Mouse (Mus musculus) E14TG2a.4 (cell line): ENCODE results near the gene Rin2.

ENCODE experiments used
- H3K27me3 ChIP-seq: 2 replicates; pipeline ENCODE4 v1.6.1; 2014; ENCODE audit warnings: low read length, control low read depth; ENCODE audit not compliant: insufficient read depth
- H3K36me3 ChIP-seq: 2 replicates; pipeline ENCODE4 v1.6.1; 2014; ENCODE audit warnings: low read length, control low read depth; ENCODE audit not compliant: insufficient read depth
- H3K4me1 ChIP-seq: replicated peaks from 2 replicates; pipeline ENCODE4 v1.6.1; 2014; ENCODE audit warnings: low read depth, low read length, control low read depth
- H3K4me3 ChIP-seq: replicated peaks from 2 replicates; pipeline ENCODE4 v1.5.1; 2014; ENCODE audit warnings: mild to moderate bottlenecking, low read length
- H3K9me3 ChIP-seq: 2 replicates; pipeline ENCODE4 v1.6.1; 2014; ENCODE audit warnings: low read length, control low read depth
- CTCF ChIP-seq: conservative IDR thresholded peaks from 2 replicates; pipeline ENCODE4 v1.5.1; 2014; ENCODE audit warnings: low read length
- NANOG ChIP-seq: IDR thresholded peaks from 2 replicates; pipeline ENCODE4 v1.6.1; 2014; ENCODE audit warnings: borderline replicate concordance, low read length, mixed read lengths
- POU5F1 ChIP-seq: IDR thresholded peaks from 2 replicates; pipeline ENCODE4 v1.6.1; 2014; ENCODE audit warnings: low read length, borderline replicate concordance

Gene Rin2

DNA sequence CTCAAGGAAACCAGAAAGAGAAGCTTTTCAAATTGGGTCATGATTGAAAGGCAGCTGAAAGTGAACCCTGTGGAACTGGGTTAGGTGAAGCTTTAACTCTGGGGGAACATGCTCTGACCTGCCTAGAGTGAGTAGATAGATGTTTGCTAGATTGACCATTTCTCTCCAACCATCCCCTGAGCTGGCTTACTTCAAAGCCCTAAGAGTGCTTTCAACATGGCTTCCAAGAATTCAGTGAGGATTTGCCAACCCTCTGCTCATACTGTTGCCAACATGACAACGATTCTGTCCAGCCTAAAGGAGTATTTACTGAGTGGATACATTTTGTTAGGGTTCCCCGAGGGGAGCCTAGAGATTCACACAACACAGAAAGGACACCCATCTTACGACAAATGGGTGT lies 155.4 kb downstream of the Rin2 start:
- H3K4me3 ChIP-seq = no peak overlapping the region
- H3K9me3 ChIP-seq = no peaks in the 10 kb centered on the region
- peaks cover 18% of the 10 kb centered on the region for H3K4me1 ChIP-seq
- H3K36me3 ChIP-seq = no peaks in the 10 kb centered on the region
- H3K27me3 ChIP-seq = no peaks in the 10 kb centered on the region
- no peak for TF ChIP-seq POU5F1
- no peak for TF ChIP-seq NANOG
- TF ChIP-seq CTCF = no peak

DNA sequence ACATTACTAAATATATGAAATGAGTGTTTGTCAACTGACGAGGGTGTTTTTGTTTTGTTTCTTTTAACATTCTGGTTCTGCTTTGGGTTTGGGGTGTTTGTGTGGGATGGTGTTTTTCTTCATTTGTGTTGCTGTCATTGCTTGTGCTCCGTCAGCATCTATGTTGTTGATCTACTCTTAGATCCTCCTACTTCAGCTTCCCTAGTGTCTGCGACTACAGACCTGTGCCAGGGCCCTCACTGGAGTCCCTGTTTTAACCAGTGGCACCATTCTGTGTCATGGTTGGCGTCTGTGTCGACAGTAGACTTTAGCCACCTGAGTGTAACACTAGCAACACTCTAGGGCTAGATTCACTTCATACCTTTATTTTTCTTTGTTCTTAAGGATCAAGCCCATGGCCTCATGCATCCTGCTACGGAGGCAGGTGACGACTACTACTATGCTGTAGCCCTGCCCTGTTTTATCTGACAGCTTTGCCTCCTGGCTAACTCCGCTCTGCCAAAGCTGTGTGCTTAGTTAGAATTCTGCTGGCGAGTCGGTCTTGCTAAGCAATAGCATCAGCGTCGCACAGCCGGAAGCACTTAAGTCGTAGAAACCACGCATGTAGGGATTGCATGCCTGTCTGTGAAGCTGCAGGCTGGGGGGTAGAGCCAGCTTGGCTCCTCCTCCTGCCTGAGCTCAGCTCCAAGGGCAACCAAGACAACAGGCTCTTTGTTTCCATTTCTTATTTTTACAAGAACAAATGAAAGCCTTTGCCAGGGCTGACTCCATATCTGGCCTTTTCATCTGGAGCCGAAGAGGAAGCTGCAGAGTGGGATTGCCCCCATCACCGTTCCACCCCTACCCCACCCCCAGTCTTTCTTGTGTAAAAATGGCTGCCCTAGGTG lies 157.2 kb downstream of the Rin2 start:
- peaks cover 20% of the 10 kb centered on the region for H3K4me1 ChIP-seq
- no peaks in the 10 kb centered on the region for H3K36me3 ChIP-seq
- TF ChIP-seq CTCF = no peak
- TF ChIP-seq POU5F1 = no peak
- TF ChIP-seq NANOG = no peak
- no peaks in the 10 kb centered on the region for H3K27me3 ChIP-seq
- no peak overlapping the region for H3K4me3 ChIP-seq
- H3K9me3 ChIP-seq = no peaks in the 10 kb centered on the region

DNA sequence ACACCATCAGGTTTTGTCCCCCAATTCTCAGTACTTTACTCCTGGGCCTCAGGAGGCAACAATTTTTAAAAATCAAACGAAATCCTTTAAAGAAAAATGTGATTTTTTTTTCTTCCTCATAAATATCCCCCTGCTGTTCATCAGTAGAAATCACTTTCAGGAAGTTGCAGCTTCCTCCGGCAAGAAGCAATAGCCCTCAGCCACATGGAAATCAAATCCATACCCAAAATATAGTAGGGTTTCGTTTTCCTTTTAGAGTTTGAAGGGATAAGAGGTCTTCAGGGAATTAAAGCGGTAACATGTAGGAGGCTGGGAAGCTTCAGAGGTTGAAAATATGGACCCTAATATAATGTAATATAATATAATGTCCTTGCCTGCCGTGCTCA lies 157.8 kb downstream of the Rin2 start:
- no peak for TF ChIP-seq POU5F1
- no peak for TF ChIP-seq CTCF
- no peak for TF ChIP-seq NANOG
- no peaks in the 10 kb centered on the region for H3K9me3 ChIP-seq
- H3K27me3 ChIP-seq = no peaks in the 10 kb centered on the region
- H3K36me3 ChIP-seq = no peaks in the 10 kb centered on the region
- H3K4me1 ChIP-seq = peaks cover 20% of the 10 kb centered on the region
- H3K4me3 ChIP-seq = no peak overlapping the region

DNA sequence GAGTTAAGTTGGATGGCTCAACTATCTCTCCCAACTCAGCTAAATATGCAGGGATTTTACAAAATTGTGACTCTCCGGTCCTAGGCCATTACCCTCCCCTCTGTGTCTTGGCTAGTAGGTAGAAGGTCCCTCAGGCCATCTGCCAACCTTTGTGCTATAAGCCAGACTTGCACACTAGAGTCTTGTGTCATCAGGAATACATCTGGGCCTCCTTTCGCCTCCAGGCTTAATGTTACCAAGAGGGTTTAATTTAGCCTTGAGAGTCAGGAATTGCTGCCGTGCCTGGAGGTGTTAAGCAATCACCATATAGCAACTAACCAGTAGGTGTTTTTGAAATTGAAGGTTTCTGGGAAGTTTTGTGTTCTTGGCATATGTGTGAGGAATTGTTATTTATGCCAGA lies 158.3 kb downstream of the Rin2 start:
- H3K27me3 ChIP-seq = no peaks in the 10 kb centered on the region
- H3K9me3 ChIP-seq = no peaks in the 10 kb centered on the region
- no peak overlapping the region for H3K4me3 ChIP-seq
- H3K36me3 ChIP-seq = no peaks in the 10 kb centered on the region
- H3K4me1 ChIP-seq = peaks cover 20% of the 10 kb centered on the region
- TF ChIP-seq POU5F1 = no peak
- TF ChIP-seq NANOG = no peak
- TF ChIP-seq CTCF = no peak

DNA sequence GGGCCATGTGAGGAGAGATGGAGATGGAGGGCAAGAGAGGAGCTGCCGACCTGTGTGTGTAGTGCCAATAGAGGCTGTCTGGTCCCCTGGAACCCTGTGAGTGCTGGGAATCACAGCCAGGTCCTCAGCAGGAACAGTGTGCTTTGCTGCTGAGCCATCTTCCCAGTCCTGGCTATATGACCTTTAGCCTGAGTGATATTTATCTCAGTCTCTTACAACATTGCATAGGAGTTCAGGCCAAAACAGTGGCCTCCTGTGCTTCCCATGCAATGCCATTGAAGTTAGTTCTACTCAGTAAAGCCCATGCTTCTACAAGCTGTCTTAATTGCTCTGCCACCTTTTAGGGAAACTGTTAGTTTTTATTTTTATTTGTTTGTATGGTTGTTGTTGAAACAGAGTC lies 160.9 kb downstream of the Rin2 start:
- TF ChIP-seq NANOG (no peak), POU5F1 (no peak), CTCF (no peak)
- Histone ChIP-seq H3K36me3 (no peaks in the 10 kb centered on the region), H3K27me3 (no peaks in the 10 kb centered on the region), H3K4me3 (no peak overlapping the region), H3K9me3 (no peaks in the 10 kb centered on the region), H3K4me1 (peaks cover 20% of the 10 kb centered on the region)

DNA sequence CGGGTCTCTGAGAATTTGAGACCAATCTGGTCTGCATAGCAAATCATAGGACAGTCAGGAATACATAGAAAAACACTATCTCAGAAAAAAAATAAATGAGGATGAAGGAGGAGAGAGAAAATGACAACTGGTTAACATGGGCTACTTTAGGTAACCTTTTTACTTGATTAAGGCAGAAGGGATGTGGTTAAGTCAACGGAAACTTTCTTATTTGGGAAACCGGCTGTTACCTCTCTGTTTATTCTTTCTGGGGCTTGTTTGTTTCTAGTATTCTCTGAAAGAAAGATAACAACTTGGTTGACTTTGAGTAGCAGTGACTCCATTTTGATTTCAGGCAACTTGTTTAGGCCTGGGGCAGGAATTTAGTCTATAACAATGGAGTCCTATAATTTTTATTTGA lies 163.7 kb downstream of the Rin2 start:
- H3K9me3 ChIP-seq = no peaks in the 10 kb centered on the region
- no peak for TF ChIP-seq CTCF
- no peak for TF ChIP-seq POU5F1
- TF ChIP-seq NANOG = no peak

DNA sequence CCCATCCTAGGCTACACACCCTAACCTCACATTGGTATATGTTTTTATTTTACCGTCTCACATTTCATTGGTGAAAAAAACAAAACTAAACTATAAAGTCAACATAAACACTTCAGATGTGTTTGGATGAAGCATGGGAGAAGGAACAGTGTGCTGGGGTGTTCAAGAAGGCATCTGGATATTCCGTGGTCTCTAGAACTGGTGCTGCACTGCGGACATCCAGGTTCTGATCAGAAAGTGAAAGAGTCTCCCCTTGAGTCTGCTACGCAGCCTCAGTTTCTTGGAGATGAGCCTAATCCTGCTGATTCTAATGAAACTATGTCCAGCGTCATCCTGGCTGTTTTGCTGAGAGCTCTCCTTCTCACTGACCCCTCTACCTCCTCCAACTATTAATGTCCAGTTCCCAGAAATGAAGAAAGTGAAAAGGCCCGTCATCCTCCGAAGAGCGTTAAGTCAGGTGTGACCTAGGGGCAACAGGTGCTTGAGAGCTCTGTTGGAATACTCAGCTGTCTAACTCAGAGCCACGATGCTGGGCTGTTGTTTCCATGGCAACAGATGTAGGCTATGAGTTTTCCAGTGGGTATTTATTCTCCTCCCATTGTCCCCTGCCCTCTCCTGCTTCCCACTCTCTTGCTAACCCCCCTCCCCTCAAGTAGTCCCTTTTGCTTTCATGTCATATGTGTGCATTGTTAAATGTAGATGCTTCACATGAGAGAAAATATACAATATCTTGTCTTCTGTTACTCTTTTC lies 164.7 kb downstream of the Rin2 start:
- no peak overlapping the region for H3K4me3 ChIP-seq
- no peaks in the 10 kb centered on the region for H3K36me3 ChIP-seq
- H3K4me1 ChIP-seq = peaks cover 4% of the 10 kb centered on the region; the same call in 1 of the 2 replicates

More for the DNA sequence above, 163.7 kb downstream of the Rin2 start:
- H3K4me1 ChIP-seq = peaks cover 4% of the 10 kb centered on the region; the same call in 1 of the 2 replicates
- no peak overlapping the region for H3K4me3 ChIP-seq
- H3K27me3 ChIP-seq = no peaks in the 10 kb centered on the region
- no peaks in the 10 kb centered on the region for H3K36me3 ChIP-seq

DNA sequence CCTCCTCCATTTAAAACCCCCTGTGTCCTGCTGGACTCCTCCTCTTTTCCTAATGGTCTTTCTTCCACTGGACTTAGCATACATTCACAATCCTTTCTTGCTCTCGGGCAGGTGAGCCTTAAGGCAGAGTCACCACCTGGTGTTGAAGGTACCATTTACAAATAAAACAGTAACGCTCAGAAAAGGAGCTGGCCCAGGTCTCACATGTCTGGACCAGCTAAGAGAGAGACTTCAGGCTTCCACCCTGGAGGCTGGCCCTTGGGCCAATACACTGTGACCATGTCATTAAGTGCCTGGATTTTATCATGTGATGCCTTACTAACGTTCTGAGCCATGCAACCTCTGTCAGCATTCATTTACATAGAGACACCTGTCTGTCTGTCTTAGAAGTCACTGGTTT lies 165.3 kb downstream of the Rin2 start:
- H3K27me3 ChIP-seq = no peaks in the 10 kb centered on the region
- TF ChIP-seq POU5F1 = no peak
- no peak for TF ChIP-seq NANOG
- no peak for TF ChIP-seq CTCF
- peaks cover 3% of the 10 kb centered on the region; the same call in 1 of the 2 replicates for H3K4me1 ChIP-seq
- H3K9me3 ChIP-seq = no peaks in the 10 kb centered on the region
- H3K36me3 ChIP-seq = no peaks in the 10 kb centered on the region
- H3K4me3 ChIP-seq = no peak overlapping the region

More for the DNA sequence above, 164.7 kb downstream of the Rin2 start:
- Histone ChIP-seq H3K27me3 (no peaks in the 10 kb centered on the region), H3K9me3 (no peaks in the 10 kb centered on the region)
- TF ChIP-seq POU5F1 = no peak
- no peak for TF ChIP-seq CTCF
- no peak for TF ChIP-seq NANOG

DNA sequence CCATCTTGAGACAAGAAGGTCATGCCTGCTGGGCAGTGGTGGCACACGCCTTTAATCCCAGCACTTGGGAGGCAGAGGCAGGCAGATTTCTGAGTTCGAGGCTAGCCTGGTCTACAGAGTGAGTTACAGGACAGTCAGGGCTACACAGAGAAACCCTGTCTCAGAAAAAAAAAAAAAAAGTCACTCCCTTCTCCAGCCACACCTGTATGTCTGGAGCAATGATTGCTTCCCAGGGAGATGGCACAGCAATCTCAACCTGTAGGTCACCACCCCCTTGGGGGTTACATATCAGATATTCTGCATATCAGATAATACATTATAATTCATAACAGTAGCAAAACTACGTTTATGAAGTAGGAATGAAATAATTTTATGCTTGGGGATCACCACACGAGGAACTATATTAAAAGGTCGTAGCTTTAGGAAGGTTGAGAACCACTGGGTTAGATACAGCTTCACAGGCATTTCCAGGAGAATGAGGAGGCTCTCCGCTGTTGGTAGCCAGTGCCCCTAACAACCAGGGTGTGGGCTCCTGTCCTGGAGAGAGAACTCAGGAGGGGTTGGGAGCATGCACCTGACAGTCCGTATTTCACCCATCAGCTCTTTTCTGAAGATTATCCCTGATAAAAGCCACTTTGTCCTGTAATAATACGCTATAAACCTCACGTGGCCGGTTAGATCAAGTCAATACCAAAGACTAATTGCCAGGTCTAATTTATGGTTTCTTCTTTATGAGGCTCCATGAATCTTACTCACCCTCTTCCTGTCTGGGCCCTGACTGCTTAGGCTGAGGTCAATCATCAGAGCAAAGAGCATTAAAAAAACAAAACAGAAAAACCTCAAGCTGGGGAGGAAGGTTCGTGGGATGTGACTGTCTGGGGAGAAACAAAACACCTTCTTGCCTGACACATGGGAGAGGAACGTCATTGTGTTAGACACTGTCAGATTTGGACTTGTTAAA lies 166.2 kb downstream of the Rin2 start:
- Histone ChIP-seq H3K4me1 (no peaks in the 10 kb centered on the region), H3K27me3 (no peaks in the 10 kb centered on the region), H3K9me3 (no peaks in the 10 kb centered on the region), H3K36me3 (no peaks in the 10 kb centered on the region), H3K4me3 (no peak overlapping the region)
- no peak for TF ChIP-seq POU5F1
- no peak for TF ChIP-seq CTCF
- TF ChIP-seq NANOG = no peak
